7 mouse cellular contexts compared by ENCODE assay signal in genomic region chr9:35200529-35201060, GRCm38 (mm10). TPM values are rescaled to one million over a fixed set of nuclear protein-coding genes. Genes with fewer than 3 reads are reported as not detected.
DNase-seq lines count a peak whose midpoint lies in the region; ATAC-seq and TF ChIP-seq lines count a peak whose summit lies in the region.

No protein-coding gene starts in this region.

- no peak for ATAC-seq in lung, postnatal 0 days
- ATAC-seq in erythroid progenitor cell, adult 5-6 weeks (replicated peaks; ENCODE audit: low FRiP score, poor library complexity, severe bottlenecking): peak; percentile 48
- no peak for ATAC-seq in limb, embryonic 15.5 days (ENCODE audit: insufficient number of reproducible peaks, low FRiP score, low TSS enrichment, low read depth)
- ATAC-seq in stomach, embryonic 16.5 days (ENCODE audit: insufficient read depth, low FRiP score): no peak
- ATAC-seq in inflammation-experienced regulatory T-cells, adult 6 months: no peak

- no peaks in the 10 kb centered on the region for H3K36me3 ChIP-seq in lung, postnatal 0 days (ENCODE audit: insufficient read depth, low read length)
- peaks cover 15% of the 10 kb centered on the region for H3K36me3 ChIP-seq in limb, embryonic 15.5 days
- H3K36me3 ChIP-seq in stomach, embryonic 16.5 days (ENCODE audit: control insufficient read depth, insufficient read depth, low read length): peaks cover 5% of the 10 kb centered on the region

- H3K27ac ChIP-seq in lung, postnatal 0 days (ENCODE audit: low read length): no peak overlapping the region
- H3K27ac ChIP-seq in limb, embryonic 15.5 days: no peak overlapping the region
- H3K27ac ChIP-seq in stomach, embryonic 16.5 days (ENCODE audit: low read length): no peak overlapping the region

- no peak for TF ChIP-seq EP300 in lung, postnatal 0 days (IDR thresholded peaks at IDR 0.05)

- H3K27me3 ChIP-seq in lung, postnatal 0 days (replicated peaks; ENCODE audit: insufficient read depth, low read length): no peaks in the 10 kb centered on the region
- H3K27me3 ChIP-seq in limb, embryonic 15.5 days: no peaks in the 10 kb centered on the region
- H3K27me3 ChIP-seq in stomach, embryonic 16.5 days (ENCODE audit: control insufficient read depth, insufficient read depth, low read length): no peaks in the 10 kb centered on the region

- TF ChIP-seq CTCF in lung, postnatal 0 days (IDR thresholded peaks at IDR 0.05): no peak

- H3K4me3 ChIP-seq in lung, postnatal 0 days (ENCODE audit: low read depth, low read length): peak overlapping the region; percentile 68; the same call in 1 of the 2 replicates
- peak overlapping the region; percentile 71 for H3K4me3 ChIP-seq in limb, embryonic 15.5 days
- H3K4me3 ChIP-seq in stomach, embryonic 16.5 days (replicated peaks; ENCODE audit: low read length): peak overlapping the region; percentile 58

- no peak for DNase-seq in lung, postnatal 0 days (ENCODE audit: low spot score)
- DNase-seq in lung, postnatal 25 days (ENCODE audit: low spot score): no peak
- DNase-seq in right cerebral cortex, postnatal 25 days: no peak

- peak overlapping the region; percentile 72; the same call in 1 of the 2 replicates for H3K9ac ChIP-seq in lung, postnatal 0 days (replicated peaks; ENCODE audit: low read depth)
- no peak overlapping the region for H3K9ac ChIP-seq in limb, embryonic 15.5 days
- H3K9ac ChIP-seq in stomach, embryonic 16.5 days (ENCODE audit: low read length): peak overlapping the region; percentile 77; the same call in 1 of the 2 replicates

- H3K9me3 ChIP-seq in lung, postnatal 0 days (ENCODE audit: low read length): no peaks in the 10 kb centered on the region
- H3K9me3 ChIP-seq in limb, embryonic 15.5 days: no peaks in the 10 kb centered on the region
- H3K9me3 ChIP-seq in stomach, embryonic 16.5 days (replicated peaks; ENCODE audit: control insufficient read depth, low read length): no peaks in the 10 kb centered on the region

- 49% methylated on average over 9 of the region's 9 CpGs for WGBS in lung, postnatal 0 days
- 54% methylated on average over 9 of the region's 9 CpGs for WGBS in limb, embryonic 15.5 days
- 43% methylated on average over 9 of the region's 9 CpGs for WGBS in stomach, embryonic 16.5 days

- H3K4me2 ChIP-seq in lung, postnatal 0 days (replicated peaks; ENCODE audit: low read depth, low read length): peak overlapping the region; percentile 79
- H3K4me2 ChIP-seq in limb, embryonic 15.5 days: peak overlapping the region; percentile 70
- H3K4me2 ChIP-seq in stomach, embryonic 16.5 days (ENCODE audit: low read depth, low read length): peak overlapping the region; percentile 63

- H3K4me1 ChIP-seq in lung, postnatal 0 days (ENCODE audit: insufficient read depth, low read depth, low read length): peaks cover 9% of the 10 kb centered on the region; the same call in 1 of the 2 replicates
- H3K4me1 ChIP-seq in limb, embryonic 15.5 days: peaks cover 20% of the 10 kb centered on the region
- H3K4me1 ChIP-seq in stomach, embryonic 16.5 days (ENCODE audit: control insufficient read depth, insufficient read depth, low read length): 0 out of 2 replicates have a peak, but pooled peaks cover 9% of the 10 kb centered on the region

RNA-seq across cellular contexts. Expression of gene Tirap, which starts 0.5 kb away (rescaled TPM):
- polyA plus RNA-seq in lung, postnatal 0 days (2015; fragmentation: Nextera tagmentation; extraction: Ambion mirVana): 11.0 and 11.5 TPM in 2 replicates
- total RNA-seq in erythroid progenitor cell, adult 5-6 weeks (2015; ENCODE audit: low replicate concordance): 2.5 and 4.0 TPM in 2 replicates
- 0.83 and 1.2 TPM in 2 replicates for total RNA-seq in erythroid progenitor cell, adult 5-6 weeks (2017; ENCODE audit: low replicate concordance)
- polyA plus RNA-seq in limb, embryonic 15.5 days (2015; fragmentation: Nextera tagmentation; extraction: Ambion mirVana): 10.3 and 11.6 TPM in 2 replicates
- 14.2 and 14.9 TPM in 2 replicates for polyA plus RNA-seq in stomach, embryonic 16.5 days (2015; fragmentation: Nextera tagmentation; extraction: Ambion mirVana)
- 1 to 10 TPM; 3.8 to 4.5 (median 4.5) TPM for polyA plus RNA-seq in inflammation-experienced regulatory T-cells, adult 6 months (2017; shearing (Covaris generic))

RNA-seq across cellular contexts. Expression of gene Srpr, which starts 0.6 kb away (rescaled TPM):
- polyA plus RNA-seq in lung, postnatal 0 days (2015; fragmentation: Nextera tagmentation; extraction: Ambion mirVana): 125 and 130 TPM in 2 replicates
- 34.2 and 48.6 TPM in 2 replicates for total RNA-seq in erythroid progenitor cell, adult 5-6 weeks (2015; ENCODE audit: low replicate concordance)
- 32.9 and 66.9 TPM in 2 replicates for total RNA-seq in erythroid progenitor cell, adult 5-6 weeks (2017; ENCODE audit: low replicate concordance)
- 156 and 160 TPM in 2 replicates for polyA plus RNA-seq in limb, embryonic 15.5 days (2015; fragmentation: Nextera tagmentation; extraction: Ambion mirVana)
- 143 and 152 TPM in 2 replicates for polyA plus RNA-seq in stomach, embryonic 16.5 days (2015; fragmentation: Nextera tagmentation; extraction: Ambion mirVana)
- polyA plus RNA-seq in inflammation-experienced regulatory T-cells, adult 6 months (2017; shearing (Covaris generic)): 100 to 1,000 TPM in 1 of 3 experiments, 10 to 100 TPM in 2; 87.5 to 100 (median 90.5) TPM

RNA-seq across cellular contexts. Expression of gene Foxred1, which starts 10.3 kb away (rescaled TPM):
- 22.5 and 23.2 TPM in 2 replicates for polyA plus RNA-seq in lung, postnatal 0 days (2015; fragmentation: Nextera tagmentation; extraction: Ambion mirVana)
- 3.8 and 4.3 TPM in 2 replicates for total RNA-seq in erythroid progenitor cell, adult 5-6 weeks (2015; ENCODE audit: low replicate concordance)
- 9.4 and 10.4 TPM in 2 replicates for total RNA-seq in erythroid progenitor cell, adult 5-6 weeks (2017; ENCODE audit: low replicate concordance)
- polyA plus RNA-seq in limb, embryonic 15.5 days (2015; fragmentation: Nextera tagmentation; extraction: Ambion mirVana): 37.0 and 37.8 TPM in 2 replicates
- 41.8 and 42.3 TPM in 2 replicates for polyA plus RNA-seq in stomach, embryonic 16.5 days (2015; fragmentation: Nextera tagmentation; extraction: Ambion mirVana)
- 10 to 100 TPM; 22.1 to 33.3 (median 27.3) TPM for polyA plus RNA-seq in inflammation-experienced regulatory T-cells, adult 6 months (2017; shearing (Covaris generic))

RNA-seq across cellular contexts. Expression of gene Dcps, which starts 24.7 kb away (rescaled TPM):
- 39.4 and 44.4 TPM in 2 replicates for polyA plus RNA-seq in lung, postnatal 0 days (2015; fragmentation: Nextera tagmentation; extraction: Ambion mirVana)
- 5.4 and 17.3 TPM in 2 replicates for total RNA-seq in erythroid progenitor cell, adult 5-6 weeks (2015; ENCODE audit: low replicate concordance)
- 10.3 and 18.7 TPM in 2 replicates for total RNA-seq in erythroid progenitor cell, adult 5-6 weeks (2017; ENCODE audit: low replicate concordance)
- 64.7 and 65.3 TPM in 2 replicates for polyA plus RNA-seq in limb, embryonic 15.5 days (2015; fragmentation: Nextera tagmentation; extraction: Ambion mirVana)
- polyA plus RNA-seq in stomach, embryonic 16.5 days (2015; fragmentation: Nextera tagmentation; extraction: Ambion mirVana): 68.2 and 68.9 TPM in 2 replicates
- 10 to 100 TPM; 83.4 to 94.5 (median 92.4) TPM for polyA plus RNA-seq in inflammation-experienced regulatory T-cells, adult 6 months (2017; shearing (Covaris generic))
